Mouse (Mus musculus): Measurements from ENCODE around the gene Fzr1. TPM values are rescaled to one million over a fixed set of nuclear protein-coding genes. Genes with fewer than 3 reads are reported as not detected.

The Fzr1 gene
- total and polyA plus RNA-seq, 3 experiments, result 20.7 to 115 TPM; not detected in 1

DNA sequence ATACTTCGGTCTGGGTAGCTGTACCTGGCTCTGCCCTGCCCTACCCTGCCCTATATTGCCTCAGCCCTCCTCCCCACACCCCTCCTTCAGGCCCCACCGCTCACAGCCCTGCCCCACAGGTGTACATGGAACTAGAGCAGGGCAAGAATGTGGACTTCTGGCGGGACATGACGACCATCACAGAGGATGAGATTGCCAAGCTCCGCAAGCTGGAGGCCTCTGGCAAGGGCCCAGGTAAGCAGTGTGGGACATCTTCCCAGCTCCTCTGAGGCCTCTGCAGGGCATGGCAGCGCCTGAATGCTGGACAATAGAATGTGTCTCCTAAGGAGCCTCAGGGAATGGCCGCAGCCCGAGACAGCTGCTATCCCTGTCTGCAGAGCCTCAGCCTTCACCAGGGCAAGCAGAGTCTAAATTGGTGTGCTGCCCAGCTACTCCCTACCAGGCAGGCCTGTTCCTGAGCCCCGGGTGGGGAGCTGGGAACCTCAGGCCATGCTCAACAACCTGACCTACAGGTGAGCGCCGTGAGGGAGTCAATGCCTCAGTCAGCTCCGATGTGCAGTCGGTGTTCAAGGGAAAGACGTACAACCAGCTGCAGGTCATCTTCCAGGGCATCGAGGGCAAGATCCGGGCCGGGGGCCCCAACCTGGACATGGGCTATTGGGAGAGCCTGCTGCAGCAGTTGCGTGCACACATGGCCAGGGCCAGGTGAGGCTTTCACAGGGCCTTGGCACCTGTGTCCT lies 54.4 kb downstream of the Fzr1 start:
- Histone ChIP-seq H3K9ac (ENCODE audit: control insufficient read depth, low read depth, low read length, poor library complexity, severe bottlenecking) (no peak overlapping the region), H3K27me3 (ENCODE audit: control insufficient read depth in 1 of 2, insufficient read depth in 2 of 2, low read length in 2 of 2) (no peaks in the 10 kb centered on the region)

DNA sequence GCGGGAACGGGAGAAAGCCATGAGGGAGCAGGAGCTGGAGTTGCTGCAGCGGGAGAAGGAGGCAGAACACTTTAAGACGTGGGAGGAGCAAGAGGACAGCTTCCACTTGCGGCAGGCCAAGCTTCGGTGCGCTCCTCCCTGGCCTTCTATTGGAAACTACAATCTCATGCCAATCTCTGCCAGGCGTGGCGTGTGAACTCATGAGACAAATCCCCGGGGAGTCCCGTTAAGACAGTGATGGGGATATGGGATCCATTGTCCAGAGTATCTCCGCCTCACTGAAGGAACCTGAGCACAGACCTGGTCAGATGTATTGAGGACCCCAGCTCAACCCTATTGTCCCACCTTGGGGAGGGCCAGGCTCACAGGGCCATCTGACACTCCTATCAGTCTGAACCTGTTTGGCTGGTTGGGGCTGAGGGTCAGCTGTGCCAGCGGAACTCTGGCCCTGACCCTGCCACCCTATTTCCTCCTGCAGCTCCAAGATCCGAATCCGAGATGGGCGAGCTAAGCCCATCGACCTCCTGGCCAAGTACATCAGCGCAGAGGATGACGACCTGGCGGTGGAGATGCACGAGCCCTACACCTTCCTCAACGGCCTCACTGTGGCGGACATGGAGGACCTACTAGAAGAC lies 55.1 kb downstream of the Fzr1 start:
- Histone ChIP-seq H3K79me2 (ENCODE audit: control insufficient read depth, insufficient read depth, low read length, poor library complexity) (peaks cover 20% of the 10 kb centered on the region), H3K9ac (ENCODE audit: control insufficient read depth, low read depth, low read length, poor library complexity, severe bottlenecking) (no peak overlapping the region), H3K27me3 (ENCODE audit: control insufficient read depth in 1 of 2, insufficient read depth in 2 of 2, low read length in 2 of 2) (no peaks in the 10 kb centered on the region), H3K4me1 (ENCODE audit: control insufficient read depth in 1 of 2, insufficient read depth in 2 of 2, low read length in 2 of 2) (peaks cover 0 to 12% of the 10 kb centered on the region in 2 experiments; a peak in 3 of 4 replicates), H3K27ac (ENCODE audit: control insufficient read depth, low read depth, low read length) (no peak overlapping the region), H3K9me3 (replicated peaks; ENCODE audit: insufficient read depth, low read length) (no peaks in the 10 kb centered on the region), H3K4me3 (ENCODE audit: control insufficient read depth in 1 of 2, insufficient read depth in 1 of 2, low read depth in 2 of 2, low read length in 2 of 2) (no peak overlapping the region), H3K36me3 (ENCODE audit: control insufficient read depth in 1 of 2, insufficient read depth in 2 of 2, low read length in 2 of 2) (peaks cover 2 to 6% of the 10 kb centered on the region in 2 experiments; a peak in 2 of 4 replicates)
- TF ChIP-seq EP300 (IDR thresholded peaks at IDR 0.05; ENCODE audit: low read depth in 1 of 2, low read length in 2 of 2) (no peak), ZKSCAN1 (IDR thresholded peaks at IDR 0.05; ENCODE audit: low read depth, low read length) (no peak), MYC (IDR thresholded peaks at IDR 0.05; ENCODE audit: low read depth, low read length) (no peak), CHD1 (IDR thresholded peaks at IDR 0.05; ENCODE audit: low read depth, low read length) (no peak), ZNF384 (IDR thresholded peaks at IDR 0.05; ENCODE audit: low read depth, low read length) (no peak), UBTF (IDR thresholded peaks at IDR 0.05; ENCODE audit: borderline replicate concordance, insufficient read depth, low read depth, low read length) (no peak), TCF12 (IDR thresholded peaks at IDR 0.05; ENCODE audit: low read depth, low read length) (no peak), TBP (IDR thresholded peaks at IDR 0.05; ENCODE audit: low read depth, low read length) (no peak)
- no peak for DNase-seq (ENCODE audit: low read depth, low spot score)

More for the DNA sequence above, 54.4 kb downstream of the Fzr1 start:
- Histone ChIP-seq H3K4me3 (ENCODE audit: control insufficient read depth in 1 of 2, insufficient read depth in 1 of 2, low read depth in 2 of 2, low read length in 2 of 2) (no peak overlapping the region), H3K79me2 (ENCODE audit: control insufficient read depth, insufficient read depth, low read length, poor library complexity) (peaks cover 20% of the 10 kb centered on the region), H3K9me3 (replicated peaks; ENCODE audit: insufficient read depth, low read length) (no peaks in the 10 kb centered on the region), H3K27ac (ENCODE audit: control insufficient read depth, low read depth, low read length) (no peak overlapping the region), H3K36me3 (ENCODE audit: control insufficient read depth in 1 of 2, insufficient read depth in 2 of 2, low read length in 2 of 2) (peaks cover 2 to 4% of the 10 kb centered on the region in 2 experiments; a peak in 2 of 4 replicates), H3K4me1 (ENCODE audit: control insufficient read depth in 1 of 2, insufficient read depth in 2 of 2, low read length in 2 of 2) (peaks cover 0 to 7% of the 10 kb centered on the region in 2 experiments; a peak in 3 of 4 replicates)
- no peak for DNase-seq (ENCODE audit: low read depth, low spot score)
- TF ChIP-seq GATA1 (IDR thresholded peaks at IDR 0.05; ENCODE audit: low read depth, low read length), result no peak
- TF ChIP-seq KAT2A (conservative IDR thresholded peaks at IDR 0.05; ENCODE audit: low read depth, low read length), result no peak
- TF ChIP-seq CHD2 (IDR thresholded peaks at IDR 0.05; ENCODE audit: low read length), result no peak
- no peak for TF ChIP-seq POLR2AphosphoS5 (IDR thresholded peaks at IDR 0.05; ENCODE audit: borderline replicate concordance, low read depth, low read length)
- no peak for TF ChIP-seq MYC (IDR thresholded peaks at IDR 0.05; ENCODE audit: low read depth, low read length)
- TF ChIP-seq EP300 (IDR thresholded peaks at IDR 0.05; ENCODE audit: low read depth in 1 of 2, low read length in 2 of 2), result no peak
- TF ChIP-seq ELF1 (IDR thresholded peaks at IDR 0.05; ENCODE audit: low read depth, low read length), result no peak
- TF ChIP-seq ZNF384 (IDR thresholded peaks at IDR 0.05; ENCODE audit: low read depth, low read length), result no peak
- no peak for TF ChIP-seq BHLHE40 (IDR thresholded peaks at IDR 0.05; ENCODE audit: borderline replicate concordance, low read depth, low read length)
- TF ChIP-seq CTCF (IDR thresholded peaks at IDR 0.05 in 2 of 3, conservative IDR thresholded peaks at IDR 0.05 in 1 of 3; ENCODE audit: control insufficient read depth in 1 of 3, insufficient read depth in 1 of 3, low read depth in 2 of 3, low read length in 3 of 3, poor library complexity in 1 of 3, severe bottlenecking in 1 of 3), result no peak
- TF ChIP-seq TCF12 (IDR thresholded peaks at IDR 0.05; ENCODE audit: low read depth, low read length), result no peak
- no peak for TF ChIP-seq JUND (IDR thresholded peaks at IDR 0.05; ENCODE audit: low read depth, low read length)
- no peak for TF ChIP-seq RAD21 (IDR thresholded peaks at IDR 0.05; ENCODE audit: low read depth, low read length)
- TF ChIP-seq E2F4 (IDR thresholded peaks at IDR 0.05; ENCODE audit: borderline replicate concordance, low read depth, low read length), result no peak

Data from MEL (cell line).